Comparison of ENCODE assay signal across 8 mouse cellular contexts in the genomic region with DNA sequence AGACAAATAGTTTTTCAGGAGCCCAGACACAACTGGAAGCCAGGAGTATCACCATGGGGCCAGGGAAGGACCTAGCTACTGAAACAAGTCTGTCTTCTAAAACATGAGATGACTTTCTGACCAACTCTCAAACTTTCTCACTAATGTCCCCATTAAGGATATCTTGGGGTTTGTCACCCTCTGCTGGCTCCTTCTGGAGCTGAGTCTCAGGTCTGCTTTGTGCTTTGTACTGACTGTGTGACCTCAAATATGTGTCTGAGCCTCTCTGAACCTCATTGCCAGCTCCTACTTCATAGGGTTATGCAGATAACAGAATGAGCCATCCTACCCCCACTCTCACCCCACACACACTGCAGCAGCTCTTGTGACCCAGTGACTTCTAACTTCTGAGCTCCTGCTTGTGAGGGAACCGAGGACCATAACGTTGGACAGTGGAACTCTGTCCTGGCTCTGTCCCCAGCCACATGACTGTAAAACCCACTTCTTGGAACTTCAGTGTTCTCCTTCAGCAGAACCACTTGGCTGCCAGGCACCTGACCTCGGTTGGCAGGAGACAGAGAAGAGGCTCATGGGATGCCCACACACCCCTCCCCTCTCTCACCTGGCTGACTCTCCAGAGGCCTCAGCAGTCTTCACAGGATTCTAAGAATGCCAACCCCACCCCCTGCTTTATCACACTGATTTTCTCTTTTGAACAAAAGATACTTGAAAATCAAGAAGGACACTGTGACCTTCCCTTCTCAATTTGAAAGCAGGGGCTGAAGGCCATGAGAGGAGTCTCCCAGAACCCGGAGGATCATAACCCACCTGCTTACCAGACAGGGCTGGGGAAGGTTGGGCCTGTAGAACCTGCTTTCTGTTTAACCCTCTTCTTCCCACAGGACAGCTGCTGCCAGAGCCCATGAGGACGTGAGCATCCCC. TPM values are rescaled to one million over a fixed set of nuclear protein-coding genes. Genes with fewer than 3 reads are reported as not detected.
DNase-seq lines count a peak whose midpoint lies in the region; ATAC-seq lines count a peak whose summit lies in the region.
"Had no signal": no experiment of that assay in that cellular context is flagged by ENCODE, and none has a peak within 500 bp of the region (broad histone marks: within the 10 kb centered on the region; RNA-seq: fewer than 3 reads in every experiment).

No protein-coding gene starts in this region.

- ATAC-seq in midbrain, embryonic 11.5 days (ENCODE audit: low FRiP score): no peak
- no peak for ATAC-seq in midbrain, embryonic 13.5 days
- 0 out of 2 replicates have a peak, but pooled peaks have one; percentile 5 for ATAC-seq in embryonic facial prominence, embryonic 15.5 days (ENCODE audit: insufficient number of reproducible peaks, low FRiP score, low TSS enrichment, low read depth)
- ATAC-seq in erythroblast, adult 5-6 weeks (replicated peaks; ENCODE audit: low FRiP score, poor library complexity, severe bottlenecking): no peak

- H3K4me3 ChIP-seq in midbrain, embryonic 11.5 days (ENCODE audit: low read depth, low read length): no peak overlapping the region
- H3K4me3 ChIP-seq in midbrain, embryonic 13.5 days (replicated peaks): no peak overlapping the region
- H3K4me3 ChIP-seq in embryonic facial prominence, embryonic 15.5 days (replicated peaks): no peak overlapping the region
- H3K4me3 ChIP-seq: erythroblast, embryonic 14.5 days had no signal

- H3K27ac ChIP-seq in midbrain, embryonic 11.5 days (ENCODE audit: low read depth, low read length): no peak overlapping the region
- no peak overlapping the region for H3K27ac ChIP-seq in midbrain, embryonic 13.5 days
- H3K27ac ChIP-seq in embryonic facial prominence, embryonic 15.5 days (replicated peaks): no peak overlapping the region

- peak; percentile 23 for DNase-seq in midbrain, embryonic 11.5 days (ENCODE audit: low spot score, missing footprints)
- DNase-seq in ZHBTc4 (ENCODE audit: low read depth, low spot score): peak; percentile 83
- DNase-seq in lung, adult 18-20 months: peak; percentile 85 to 89
- DNase-seq in right cerebral cortex, postnatal 4 days: no peak

- H3K9ac ChIP-seq in midbrain, embryonic 11.5 days (ENCODE audit: low read length): no peak overlapping the region; the same call in 1 of the 2 replicates
- H3K9ac ChIP-seq in midbrain, embryonic 13.5 days (replicated peaks): no peak overlapping the region
- H3K9ac ChIP-seq in embryonic facial prominence, embryonic 15.5 days: no peak overlapping the region

- no peaks in the 10 kb centered on the region for H3K9me3 ChIP-seq in midbrain, embryonic 11.5 days (ENCODE audit: control insufficient read depth, low read length)
- H3K9me3 ChIP-seq in midbrain, embryonic 13.5 days: peaks cover 13% of the 10 kb centered on the region; the same call in 1 of the 2 replicates
- no peaks in the 10 kb centered on the region for H3K9me3 ChIP-seq in embryonic facial prominence, embryonic 15.5 days (replicated peaks)

- H3K36me3 ChIP-seq in midbrain, embryonic 11.5 days (ENCODE audit: control insufficient read depth, insufficient read depth, low read length): no peaks in the 10 kb centered on the region
- H3K36me3 ChIP-seq in midbrain, embryonic 13.5 days: no peaks in the 10 kb centered on the region
- H3K36me3 ChIP-seq in embryonic facial prominence, embryonic 15.5 days: no peaks in the 10 kb centered on the region

- H3K4me2 ChIP-seq in midbrain, embryonic 11.5 days: no peak overlapping the region
- H3K4me2 ChIP-seq in midbrain, embryonic 13.5 days (replicated peaks): no peak overlapping the region
- no peak overlapping the region for H3K4me2 ChIP-seq in embryonic facial prominence, embryonic 15.5 days (replicated peaks)

- peaks cover 8% of the 10 kb centered on the region for H3K4me1 ChIP-seq in midbrain, embryonic 11.5 days (ENCODE audit: control insufficient read depth, insufficient read depth, low read length)
- H3K4me1 ChIP-seq in midbrain, embryonic 13.5 days (replicated peaks): peaks cover 23% of the 10 kb centered on the region
- peaks cover 8% of the 10 kb centered on the region; the same call in 1 of the 2 replicates for H3K4me1 ChIP-seq in embryonic facial prominence, embryonic 15.5 days

- 59% methylated on average over 5 of the region's 5 CpGs for WGBS in midbrain, embryonic 11.5 days
- WGBS in midbrain, embryonic 13.5 days: 52% methylated on average over 5 of the region's 5 CpGs
- 38% methylated on average over 5 of the region's 5 CpGs for WGBS in embryonic facial prominence, embryonic 15.5 days

- no peaks in the 10 kb centered on the region for H3K27me3 ChIP-seq in midbrain, embryonic 11.5 days (ENCODE audit: control insufficient read depth, insufficient read depth, low read length)
- H3K27me3 ChIP-seq in midbrain, embryonic 13.5 days: no peaks in the 10 kb centered on the region
- H3K27me3 ChIP-seq in embryonic facial prominence, embryonic 15.5 days: peaks cover 20% of the 10 kb centered on the region; the same call in 1 of the 2 replicates

RNA-seq across cellular contexts. Expression of gene Sstr3, which starts 3.2 kb away (rescaled TPM):
- polyA plus RNA-seq in midbrain, embryonic 11.5 days (2014; fragmentation: Nextera tagmentation; extraction: Ambion mirVana): not detected in 2 replicates
- 0.15 and 0.26 TPM in 2 replicates for polyA plus RNA-seq in midbrain, embryonic 13.5 days (2015; fragmentation: Nextera tagmentation; extraction: Ambion mirVana)
- polyA plus RNA-seq in embryonic facial prominence, embryonic 15.5 days (2015; fragmentation: Nextera tagmentation; extraction: Ambion mirVana): not detected in 2 replicates
- total RNA-seq in erythroblast, adult 5-6 weeks (2015; ENCODE audit: low replicate concordance): not detected in 2 replicates
- total RNA-seq in erythroblast, adult 5-6 weeks (2017; ENCODE audit: low replicate concordance): not detected in 2 replicates
- polyA plus RNA-seq: erythroblast, embryonic 14.5 days had no signal

RNA-seq across cellular contexts. Expression of gene C1qtnf6, which starts 16.5 kb away (rescaled TPM):
- 10.5 and 12.1 TPM in 2 replicates for polyA plus RNA-seq in midbrain, embryonic 11.5 days (2014; fragmentation: Nextera tagmentation; extraction: Ambion mirVana)
- polyA plus RNA-seq in midbrain, embryonic 13.5 days (2015; fragmentation: Nextera tagmentation; extraction: Ambion mirVana): 4.8 and 5.6 TPM in 2 replicates
- polyA plus RNA-seq in embryonic facial prominence, embryonic 15.5 days (2015; fragmentation: Nextera tagmentation; extraction: Ambion mirVana): 64.2 and 65.9 TPM in 2 replicates
- not detected in 2 replicates for total RNA-seq in erythroblast, adult 5-6 weeks (2015; ENCODE audit: low replicate concordance)
- 0.28 and 0.43 TPM in 2 replicates for total RNA-seq in erythroblast, adult 5-6 weeks (2017; ENCODE audit: low replicate concordance)
- polyA plus RNA-seq: erythroblast, embryonic 14.5 days had no signal

RNA-seq across cellular contexts. Expression of gene Rac2, which starts 24.9 kb away (rescaled TPM):
- polyA plus RNA-seq in midbrain, embryonic 11.5 days (2014; fragmentation: Nextera tagmentation; extraction: Ambion mirVana): 4.3 and 8.5 TPM in 2 replicates
- polyA plus RNA-seq in midbrain, embryonic 13.5 days (2015; fragmentation: Nextera tagmentation; extraction: Ambion mirVana): 3.2 and 5.6 TPM in 2 replicates
- 34.6 and 37.1 TPM in 2 replicates for polyA plus RNA-seq in embryonic facial prominence, embryonic 15.5 days (2015; fragmentation: Nextera tagmentation; extraction: Ambion mirVana)
- total RNA-seq in erythroblast, adult 5-6 weeks (2015; ENCODE audit: low replicate concordance): 142 and 153 TPM in 2 replicates
- total RNA-seq in erythroblast, adult 5-6 weeks (2017; ENCODE audit: low replicate concordance): 34.3 and 78.9 TPM in 2 replicates

RNA-seq across cellular contexts. Expression of gene Cyth4, which starts 49.2 kb away (rescaled TPM):
- polyA plus RNA-seq in midbrain, embryonic 11.5 days (2014; fragmentation: Nextera tagmentation; extraction: Ambion mirVana): 2.0 and 2.7 TPM in 2 replicates
- 3.7 and 5.8 TPM in 2 replicates for polyA plus RNA-seq in midbrain, embryonic 13.5 days (2015; fragmentation: Nextera tagmentation; extraction: Ambion mirVana)
- polyA plus RNA-seq in embryonic facial prominence, embryonic 15.5 days (2015; fragmentation: Nextera tagmentation; extraction: Ambion mirVana): 13.8 and 14.3 TPM in 2 replicates
- total RNA-seq in erythroblast, adult 5-6 weeks (2015; ENCODE audit: low replicate concordance): 17.1 and 19.4 TPM in 2 replicates
- 18.1 and 20.1 TPM in 2 replicates for total RNA-seq in erythroblast, adult 5-6 weeks (2017; ENCODE audit: low replicate concordance)

RNA-seq across cellular contexts. Expression of gene Il2rb, which starts 52.6 kb away (rescaled TPM):
- not detected in 2 replicates for polyA plus RNA-seq in midbrain, embryonic 11.5 days (2014; fragmentation: Nextera tagmentation; extraction: Ambion mirVana)
- polyA plus RNA-seq in midbrain, embryonic 13.5 days (2015; fragmentation: Nextera tagmentation; extraction: Ambion mirVana): not detected in 2 replicates
- polyA plus RNA-seq in embryonic facial prominence, embryonic 15.5 days (2015; fragmentation: Nextera tagmentation; extraction: Ambion mirVana): 0.24 and 0.41 TPM in 2 replicates
- total RNA-seq in erythroblast, adult 5-6 weeks (2015; ENCODE audit: low replicate concordance): 0.42 and 9.0 TPM in 2 replicates
- total RNA-seq in erythroblast, adult 5-6 weeks (2017; ENCODE audit: low replicate concordance): 0.28 and 1.0 TPM in 2 replicates
